Mouse (Mus musculus) central nervous system, embryonic 14 days (tissue): ENCODE results near the gene Mid2. TPM values are rescaled to one million over a fixed set of nuclear protein-coding genes. Genes with fewer than 3 reads are reported as not detected.

Experiments
- polyA plus RNA-seq: library from polyadenylated mRNA; depleted of rRNA; stranded (reverse); fragments of >200 nt; gene quantifications from 2 replicates; pipeline ENCODE4 v1.2.3, GENCODE M21; 2012; rRNA removed

Mid2 gene
- 6.5 and 8.6 TPM in 2 replicates for polyA plus RNA-seq

GRCm38 (mm10) chrX:140664479-140665241 is at the start of gene Mid2:
Gene Mid2, plus strand, starts transcription at chrX:140664599.

GRCm38 (mm10) chrX:140813312-140814006 is 149.1 kb downstream of the Mid2 start, which contains the start of gene Tex13b:
Gene Tex13b, minus strand, starts transcription at chrX:140813433.

Other genes starting within 250 kb of the Mid2 start
- 32.2 and 36.8 TPM in 2 replicates for gene Prps1, start 208.0 kb upstream of the Mid2 start, polyA plus RNA-seq
- 38.6 and 43.1 TPM in 2 replicates for gene Tsc22d3, start 63.9 kb upstream of the Mid2 start, polyA plus RNA-seq
- gene Tex13b, start 148.8 kb downstream of the Mid2 start, polyA plus RNA-seq = not detected in 2 replicates
- gene Vsig1, start 243.0 kb downstream of the Mid2 start, polyA plus RNA-seq = not detected in 2 replicates